Mouse (Mus musculus): ENCODE results near the gene Lgr6. TPM values are rescaled to one million over a fixed set of nuclear protein-coding genes. Genes with fewer than 3 reads are reported as not detected.

Gene Lgr6
- polyA plus RNA-seq, 1 experiment from 2014 or later: 0.61 TPM

Other genes starting within 250 kb of the Lgr6 start
- 16.4 and 16.6 TPM in 2 replicates for gene Ppp1r12b, start 149.3 kb downstream of the Lgr6 start, polyA plus RNA-seq (2015; fragmentation: Nextera tagmentation; extraction: Ambion mirVana)
- gene Ube2t, start 142.7 kb downstream of the Lgr6 start, polyA plus RNA-seq (2015; fragmentation: Nextera tagmentation; extraction: Ambion mirVana): 26.8 and 30.3 TPM in 2 replicates
- 0.23 and 0.24 TPM in 2 replicates for gene Ptpn7, start 27.4 kb upstream of the Lgr6 start, polyA plus RNA-seq (2015; fragmentation: Nextera tagmentation; extraction: Ambion mirVana)
- gene Arl8a, start 41.5 kb upstream of the Lgr6 start, polyA plus RNA-seq (2015; fragmentation: Nextera tagmentation; extraction: Ambion mirVana): 301 and 307 TPM in 2 replicates
- gene Gpr37l1, start 62.4 kb upstream of the Lgr6 start, polyA plus RNA-seq (2015; fragmentation: Nextera tagmentation; extraction: Ambion mirVana): 0.31 and 0.33 TPM in 2 replicates
- 0.28 and 0.43 TPM in 2 replicates for gene Elf3, start 153.3 kb upstream of the Lgr6 start, polyA plus RNA-seq (2015; fragmentation: Nextera tagmentation; extraction: Ambion mirVana)
- gene Rnpep, start 178.8 kb upstream of the Lgr6 start, polyA plus RNA-seq (2015; fragmentation: Nextera tagmentation; extraction: Ambion mirVana): 96.0 and 98.8 TPM in 2 replicates
- gene Timm17a, start 208.5 kb upstream of the Lgr6 start, polyA plus RNA-seq (2015; fragmentation: Nextera tagmentation; extraction: Ambion mirVana): 141 and 151 TPM in 2 replicates
- gene Lmod1, start 219.5 kb upstream of the Lgr6 start, polyA plus RNA-seq (2015; fragmentation: Nextera tagmentation; extraction: Ambion mirVana): 0.27 and 0.42 TPM in 2 replicates